Mouse (Mus musculus) spleen, adult 2 months (tissue): ENCODE results near the gene Idh1.

Source experiments
- CTCF ChIP-seq: fragments of 200-500 bp; IDR thresholded peaks from 2 replicates; pipeline ENCODE4 v1.5.1; 2011; ENCODE audit warnings: mild to moderate bottlenecking, inconsistent platforms; ENCODE audit not compliant: insufficient read depth, insufficient read length, insufficient replicate concordance; ENCODE audit errors: extremely low read depth
- POLR2A ChIP-seq: fragments of 200-500 bp; IDR thresholded peaks from 2 replicates; pipeline ENCODE4 v1.6.1; 2011; ENCODE audit warnings: low read depth, low read length, inconsistent platforms

- TF ChIP-seq CTCF (no peak), POLR2A (no peak)
These were observed 6.9 kb upstream of the Idh1 start for GRCm38 (mm10) chr1:65193226-65193625.
